Comparison of ENCODE assay signal across 23 mouse cellular contexts in the genomic region with DNA sequence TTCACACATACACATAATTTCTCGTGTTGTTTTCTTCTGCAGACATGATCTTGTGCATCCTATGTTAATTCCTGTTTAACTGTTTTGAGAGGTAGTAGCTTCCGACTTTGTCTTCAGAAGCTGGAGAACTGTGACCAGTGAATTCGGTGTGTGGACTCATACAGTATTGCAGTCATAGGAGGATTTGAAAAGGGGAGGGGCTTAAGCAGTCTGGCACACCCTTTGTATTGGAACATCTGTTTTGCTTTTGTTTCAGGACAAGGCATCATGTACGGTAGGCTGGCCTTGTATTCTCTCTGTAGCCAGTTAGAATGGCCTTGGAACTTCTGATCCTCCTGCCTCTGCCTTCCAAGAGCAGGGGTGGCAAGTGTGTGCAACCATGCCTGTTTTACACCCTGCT. TPM values are rescaled to one million over a fixed set of nuclear protein-coding genes. Genes with fewer than 3 reads are reported as not detected.
DNase-seq lines count a peak whose midpoint lies in the region.
"Had no signal": no experiment of that assay in that cellular context is flagged by ENCODE, and none has a peak within 500 bp of the region (broad histone marks: within the 10 kb centered on the region; RNA-seq: fewer than 3 reads in every experiment).

No protein-coding gene starts in this region.

- DNase-seq in heart, adult 11 months: peak; percentile 82
- no peak for DNase-seq in heart, adult 8-10 months (ENCODE audit: low spot score)
- DNase-seq in 3T3-L1 (ENCODE audit: low read depth, low spot score) (peak; percentile 21), NIH3T3 (ENCODE audit: low read depth) (peak; percentile 30), ZHBTc4 (ENCODE audit: low read depth, low spot score) (peak; percentile 16)
- no peak for DNase-seq in layer of hippocampus, adult 9-10 months (ENCODE audit: low spot score)
- DNase-seq in lung, postnatal 4 days: no peak
- no peak for DNase-seq in thymus, postnatal 36 days
- DNase-seq: adrenal gland, adult 2 months; adrenal gland, postnatal 10 days; adrenal gland, postnatal 25 days; B cell, adult 2 months; cerebellum, adult 11 months; cerebellum, adult 18-20 months; cerebellum, adult 8-10 months; cerebellum, adult 9-11 months; cerebellum, postnatal 14 days; cerebellum, postnatal 36 days; embryo, embryonic 11 days; forebrain, postnatal 0 days had no signal

RNA-seq across cellular contexts. Expression of a gene that starts 30.0 kb away (rescaled TPM):
- total RNA-seq in heart, adult 8-10 months (2022): 10 to 100 TPM; 24.6 to 34.0 (median 28.6) TPM

RNA-seq across cellular contexts. Expression of a gene that starts 30.5 kb away (rescaled TPM):
- under 1 TPM in 1 of 4 experiments, not detected in 3; 0.32 TPM for total RNA-seq in heart, adult 8-10 months (2022)
- total RNA-seq: adrenal gland, adult 2 months; adrenal gland, postnatal 25 days; CH12.LX; common myeloid progenitor, adult 5-6 weeks; G1E had no signal

Comparison
In these comparisons a context has a peak if more than half of its experiments do, and no peak if none do; other contexts are left out.
1. DNase-seq: peak in heart, adult 11 months (single experiment), 3T3-L1 (single experiment), NIH3T3 (single experiment) and ZHBTc4 (single experiment); none in heart, adult 8-10 months (single experiment), layer of hippocampus, adult 9-10 months (single experiment), lung, postnatal 4 days (0 of 2) and thymus, postnatal 36 days (0 of 2).